Mouse (Mus musculus): Measurements from ENCODE around the gene Stim1. TPM values are rescaled to one million over a fixed set of nuclear protein-coding genes. Genes with fewer than 3 reads are reported as not detected.
"Not testable (repeated sequence)": the region's sequence is repeated elsewhere in the genome, so short reads cannot be mapped to it uniquely, and the experiment has no call there.

Gene Stim1
- polyA plus RNA-seq, 1 experiment from 2014 or later: 14.8 TPM

- Histone ChIP-seq H3K36me3 (ENCODE audit: insufficient read depth, low read length) (no peaks in the 10 kb centered on the region), H3K27me3 (ENCODE audit: insufficient read depth, low read length) (no peaks in the 10 kb centered on the region), H3K27ac (ENCODE audit: low read length) (no peak overlapping the region), H3K4me2 (replicated peaks; ENCODE audit: low read depth, low read length) (no peak overlapping the region), H3K9me3 (ENCODE audit: low read length) (no peaks in the 10 kb centered on the region), H3K4me1 (ENCODE audit: insufficient read depth, low read length) (peaks cover 8% of the 10 kb centered on the region), H3K4me3 (ENCODE audit: low read length) (no peak overlapping the region), H3K9ac (replicated peaks; ENCODE audit: low read length) (no peak overlapping the region)
- WGBS: 52% methylated on average over 3 of the region's 3 CpGs
- no peak for ATAC-seq (ENCODE audit: low FRiP score, low TSS enrichment)
Measured at GRCm38 (mm10) chr7:102478926-102479325, 211.3 kb downstream of the Stim1 start.

- WGBS: 45% methylated on average over 5 of the region's 5 CpGs
- H3K4me2 ChIP-seq (replicated peaks; ENCODE audit: low read depth, low read length): no peak overlapping the region
- H3K27me3 ChIP-seq (ENCODE audit: insufficient read depth, low read length): no peaks in the 10 kb centered on the region
- H3K27ac ChIP-seq (ENCODE audit: low read length): no peak overlapping the region
- H3K36me3 ChIP-seq (ENCODE audit: insufficient read depth, low read length): no peaks in the 10 kb centered on the region
- no peak overlapping the region for H3K4me3 ChIP-seq (ENCODE audit: low read length)
- H3K9me3 ChIP-seq (ENCODE audit: low read length): no peaks in the 10 kb centered on the region
- peak; percentile 56; the same call in 1 of the 2 replicates for ATAC-seq (ENCODE audit: low FRiP score, low TSS enrichment)
- H3K9ac ChIP-seq (replicated peaks; ENCODE audit: low read length): no peak overlapping the region
- H3K4me1 ChIP-seq (ENCODE audit: insufficient read depth, low read length): peaks cover 8% of the 10 kb centered on the region
Measured at GRCm38 (mm10) chr7:102479368-102480078, 211.9 kb downstream of the Stim1 start.

GRCm38 (mm10) chr7:102480821-102481220, 213.2 kb downstream of the Stim1 start:
- H3K9ac ChIP-seq (replicated peaks; ENCODE audit: low read length): no peak overlapping the region
- H3K27ac ChIP-seq (ENCODE audit: low read length): no peak overlapping the region
- no peak for ATAC-seq (ENCODE audit: low FRiP score, low TSS enrichment)
- H3K4me3 ChIP-seq (ENCODE audit: low read length): no peak overlapping the region
- 71% methylated on average over 4 of the region's 4 CpGs for WGBS
- H3K9me3 ChIP-seq (ENCODE audit: low read length): no peaks in the 10 kb centered on the region
- H3K27me3 ChIP-seq (ENCODE audit: insufficient read depth, low read length): no peaks in the 10 kb centered on the region
- peaks cover 8% of the 10 kb centered on the region for H3K4me1 ChIP-seq (ENCODE audit: insufficient read depth, low read length)
- no peak overlapping the region for H3K4me2 ChIP-seq (replicated peaks; ENCODE audit: low read depth, low read length)
- H3K36me3 ChIP-seq (ENCODE audit: insufficient read depth, low read length): no peaks in the 10 kb centered on the region

- no peak within 1 kb of the TSS for H3K27ac ChIP-seq (ENCODE audit: low read length)
- H3K36me3 ChIP-seq (ENCODE audit: insufficient read depth, low read length): no peaks in the 10 kb centered on the region
- ATAC-seq (ENCODE audit: low FRiP score, low TSS enrichment): no peak
- no peak within 1 kb of the TSS for H3K4me2 ChIP-seq (replicated peaks; ENCODE audit: low read depth, low read length)
- no peaks in the 10 kb centered on the region for H3K27me3 ChIP-seq (ENCODE audit: insufficient read depth, low read length)
- no peak within 1 kb of the TSS for H3K4me3 ChIP-seq (ENCODE audit: low read length)
- H3K9ac ChIP-seq (replicated peaks; ENCODE audit: low read length): no peak within 1 kb of the TSS
- H3K9me3 ChIP-seq (ENCODE audit: low read length): no peaks in the 10 kb centered on the region
- 89% methylated on average over 4 of the region's 4 CpGs for whole genome bisulfite sequencing
- H3K4me1 ChIP-seq (ENCODE audit: insufficient read depth, low read length): peaks cover 8% of the 10 kb centered on the region
Measured at GRCm38 (mm10) chr7:102481579-102481978, 214.0 kb downstream of the Stim1 start, which contains the start of gene Olfr543. Gene Olfr543, minus strand, starts transcription at chr7:102481679.

- no peaks in the 10 kb centered on the region for H3K9me3 ChIP-seq (ENCODE audit: low read length)
- no peak overlapping the region for H3K9ac ChIP-seq (replicated peaks; ENCODE audit: low read length)
- no peak overlapping the region for H3K4me3 ChIP-seq (ENCODE audit: low read length)
- no peak overlapping the region for H3K27ac ChIP-seq (ENCODE audit: low read length)
- peaks cover 8% of the 10 kb centered on the region for H3K4me1 ChIP-seq (ENCODE audit: insufficient read depth, low read length)
- ATAC-seq (ENCODE audit: low FRiP score, low TSS enrichment): no peak
- H3K27me3 ChIP-seq (ENCODE audit: insufficient read depth, low read length): no peaks in the 10 kb centered on the region
- H3K36me3 ChIP-seq (ENCODE audit: insufficient read depth, low read length): no peaks in the 10 kb centered on the region
- no peak overlapping the region for H3K4me2 ChIP-seq (replicated peaks; ENCODE audit: low read depth, low read length)
- 89% methylated on average over 2 of the region's 2 CpGs for WGBS
Measured at GRCm38 (mm10) chr7:102483665-102484064, 216.1 kb downstream of the Stim1 start.

GRCm38 (mm10) chr7:102484766-102485165, 217.2 kb downstream of the Stim1 start:
- ATAC-seq (ENCODE audit: low FRiP score, low TSS enrichment): not testable (repeated sequence)
- WGBS: 75% methylated on average over 7 of the region's 8 CpGs

GRCm38 (mm10) chr7:102486105-102486504, 218.5 kb downstream of the Stim1 start:
- Histone ChIP-seq H3K4me1 (ENCODE audit: insufficient read depth, low read length) (no peaks in the 10 kb centered on the region; the same call in 1 of the 2 replicates), H3K9ac (replicated peaks; ENCODE audit: low read length) (no peak overlapping the region), H3K27me3 (ENCODE audit: insufficient read depth, low read length) (no peaks in the 10 kb centered on the region), H3K36me3 (ENCODE audit: insufficient read depth, low read length) (no peaks in the 10 kb centered on the region), H3K4me3 (ENCODE audit: low read length) (no peak overlapping the region), H3K9me3 (ENCODE audit: low read length) (no peaks in the 10 kb centered on the region), H3K27ac (ENCODE audit: low read length) (no peak overlapping the region), H3K4me2 (replicated peaks; ENCODE audit: low read depth, low read length) (no peak overlapping the region)
- WGBS: 77% methylated on average over 1 of the region's 1 CpGs
- ATAC-seq (ENCODE audit: low FRiP score, low TSS enrichment): no peak

More at GRCm38 (mm10) chr7:102484766-102485165, 217.2 kb downstream of the Stim1 start:
- H3K4me1 ChIP-seq (ENCODE audit: insufficient read depth, low read length); H3K9me3 ChIP-seq (ENCODE audit: low read length); H3K27me3 ChIP-seq (ENCODE audit: insufficient read depth, low read length); H3K4me3 ChIP-seq (ENCODE audit: low read length); H3K27ac ChIP-seq (ENCODE audit: low read length); H3K36me3 ChIP-seq (ENCODE audit: insufficient read depth, low read length); H3K4me2 ChIP-seq (replicated peaks; ENCODE audit: low read depth, low read length); H3K9ac ChIP-seq (replicated peaks; ENCODE audit: low read length): not testable (repeated sequence)

Other genes with a start within 250 kb of the Stim1 start
- 3.0 and 3.3 TPM in 2 replicates for gene Il18bp, start 249.1 kb upstream of the Stim1 start, polyA plus RNA-seq (2015; fragmentation: Nextera tagmentation; extraction: Ambion mirVana)
- gene Rnf121, start 202.3 kb upstream of the Stim1 start, polyA plus RNA-seq (2015; fragmentation: Nextera tagmentation; extraction: Ambion mirVana): 32.7 and 34.1 TPM in 2 replicates
- gene Xndc1, start 202.3 kb upstream of the Stim1 start, polyA plus RNA-seq (2015; fragmentation: Nextera tagmentation; extraction: Ambion mirVana): 34.4 and 37.5 TPM in 2 replicates
- gene Xntrpc, start 202.1 kb upstream of the Stim1 start, polyA plus RNA-seq (2015; fragmentation: Nextera tagmentation; extraction: Ambion mirVana): 0.99 and 1.4 TPM in 2 replicates
- 0.09 TPM in 1 of 2 replicates, not detected in the other for gene Trpc2, start 184.7 kb upstream of the Stim1 start, polyA plus RNA-seq (2015; fragmentation: Nextera tagmentation; extraction: Ambion mirVana)
- 1.0 and 1.2 TPM in 2 replicates for gene Art1, start 166.1 kb upstream of the Stim1 start, polyA plus RNA-seq (2015; fragmentation: Nextera tagmentation; extraction: Ambion mirVana)
- gene Art5, start 158.3 kb upstream of the Stim1 start, polyA plus RNA-seq (2015; fragmentation: Nextera tagmentation; extraction: Ambion mirVana): 2.2 and 2.4 TPM in 2 replicates
- gene Chrna10, start 151.0 kb upstream of the Stim1 start, polyA plus RNA-seq (2015; fragmentation: Nextera tagmentation; extraction: Ambion mirVana): not detected in 2 replicates
- 36.4 and 39.6 TPM in 2 replicates for gene Nup98, start 57.6 kb upstream of the Stim1 start, polyA plus RNA-seq (2015; fragmentation: Nextera tagmentation; extraction: Ambion mirVana)
- 82.9 and 84.7 TPM in 2 replicates for gene Pgap2, start 57.6 kb upstream of the Stim1 start, polyA plus RNA-seq (2015; fragmentation: Nextera tagmentation; extraction: Ambion mirVana)
- 61.2 and 64.9 TPM in 2 replicates for gene Rhog, start 11.8 kb upstream of the Stim1 start, polyA plus RNA-seq (2015; fragmentation: Nextera tagmentation; extraction: Ambion mirVana)
- 169 and 181 TPM in 2 replicates for gene Rrm1, start 173.9 kb downstream of the Stim1 start, polyA plus RNA-seq (2015; fragmentation: Nextera tagmentation; extraction: Ambion mirVana)
- 0.41 and 0.51 TPM in 2 replicates for gene Olfr543, start 213.9 kb downstream of the Stim1 start, polyA plus RNA-seq (2015; fragmentation: Nextera tagmentation; extraction: Ambion mirVana)
- 0.18 TPM in 1 of 2 replicates, not detected in the other for gene Olfr544, start 220.5 kb downstream of the Stim1 start, polyA plus RNA-seq (2015; fragmentation: Nextera tagmentation; extraction: Ambion mirVana)
- gene Olfr545, start 231.8 kb downstream of the Stim1 start, polyA plus RNA-seq (2015; fragmentation: Nextera tagmentation; extraction: Ambion mirVana): 0.08 TPM in 1 of 2 replicates, not detected in the other